Mouse (Mus musculus) kidney, adult 8-10 months (tissue): Measurements from ENCODE around the gene Rps28.
"Not testable (repeated sequence)": the region's sequence is repeated elsewhere in the genome, so short reads cannot be mapped to it uniquely, and the experiment has no call there.

ENCODE experiments used
- DNase-seq, 2 experiments: peaks; one replicate each; pipeline ENCODE4 v3.0.0; 2022

Rps28 gene

GRCm38 (mm10) chr17:33824084-33824996 lies at the start of gene Rps28, which contains the start of gene Ndufa7:
Gene Rps28 (minus strand): TSS chr17:33824562.
Gene Ndufa7 (plus strand): TSS chr17:33824572.
- peak; percentile 97 to 99 for DNase-seq

DNA sequence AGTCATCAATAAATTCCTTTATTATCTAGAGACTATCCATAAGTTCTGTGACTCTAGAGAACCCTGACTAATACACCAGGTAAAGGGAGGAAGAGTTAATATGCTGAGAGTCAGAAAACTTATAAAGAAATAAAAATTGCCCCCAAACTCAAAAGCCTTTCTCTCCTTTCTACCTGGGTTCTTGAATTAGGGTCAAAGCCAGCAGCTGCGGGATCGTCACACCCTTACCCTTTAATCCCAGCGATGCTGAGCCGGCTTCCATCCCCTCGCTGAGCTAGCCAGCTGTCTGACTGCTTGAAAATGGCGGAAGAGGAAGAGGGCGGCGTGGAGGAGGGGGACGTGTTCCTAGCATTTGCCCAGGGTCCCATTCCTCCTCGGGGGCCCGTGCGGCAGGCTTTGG lies 49.2 kb upstream of the Rps28 start, which contains the start of gene Gm7029:
Gene Gm7029 (plus strand): TSS at position 301 of the 400 bp plus-strand sequence.
- not testable (repeated sequence) for DNase-seq

DNA sequence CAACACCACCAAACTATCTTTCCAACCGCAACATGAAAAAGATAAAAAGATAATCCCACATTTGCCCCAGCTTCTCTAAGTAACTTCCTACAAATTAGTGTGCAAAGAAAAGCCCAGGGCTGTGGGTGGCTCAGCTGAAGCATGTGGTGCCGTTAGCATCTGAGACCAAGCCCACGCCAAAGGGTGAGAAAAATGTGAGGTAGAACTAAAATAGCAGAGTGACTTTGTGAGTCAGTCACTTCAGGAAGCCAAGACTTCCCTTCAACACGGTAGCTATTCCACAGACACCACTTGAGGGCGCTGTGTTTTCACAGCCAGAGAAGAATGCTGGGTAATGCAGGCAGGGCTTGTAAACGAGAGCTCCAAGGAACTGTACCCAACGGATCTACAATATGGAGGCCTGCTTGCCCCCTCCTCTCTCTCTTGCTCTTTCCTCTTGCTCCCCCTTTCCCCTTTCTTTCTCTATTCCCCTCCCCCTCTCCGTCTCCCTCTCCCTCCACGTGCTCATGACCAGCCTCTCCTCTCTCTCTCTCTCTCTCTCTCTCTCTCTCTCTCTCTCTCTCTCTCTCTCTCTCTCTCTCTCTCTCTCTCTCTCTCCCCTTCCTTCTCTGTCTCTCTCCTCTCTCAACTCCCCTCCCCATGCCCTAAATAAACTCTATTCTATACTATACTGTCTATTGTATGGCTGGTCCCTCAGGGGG lies 41.1 kb upstream of the Rps28 start:
- DNase-seq, result peak; percentile 43 to 62

DNA sequence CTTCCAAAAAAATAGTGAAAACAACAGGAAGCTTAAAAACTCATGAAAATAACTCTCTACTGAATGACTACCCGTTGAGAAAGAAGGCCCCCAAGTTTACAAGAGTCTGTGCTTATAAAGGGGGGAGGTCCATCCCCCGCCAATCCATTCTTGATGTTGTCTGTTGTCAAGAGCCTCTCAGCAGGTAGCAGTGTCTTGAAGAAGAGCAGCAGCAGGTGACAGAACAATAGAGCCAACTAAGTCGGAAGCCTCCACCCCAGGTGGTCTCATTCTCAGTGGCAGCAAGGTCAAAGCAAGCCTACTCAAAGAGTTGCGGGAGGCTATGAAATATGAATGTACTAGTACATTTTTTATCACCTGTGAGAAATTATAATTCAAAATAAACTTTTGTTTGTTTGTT lies 33.5 kb upstream of the Rps28 start:
- DNase-seq, result no peak

DNA sequence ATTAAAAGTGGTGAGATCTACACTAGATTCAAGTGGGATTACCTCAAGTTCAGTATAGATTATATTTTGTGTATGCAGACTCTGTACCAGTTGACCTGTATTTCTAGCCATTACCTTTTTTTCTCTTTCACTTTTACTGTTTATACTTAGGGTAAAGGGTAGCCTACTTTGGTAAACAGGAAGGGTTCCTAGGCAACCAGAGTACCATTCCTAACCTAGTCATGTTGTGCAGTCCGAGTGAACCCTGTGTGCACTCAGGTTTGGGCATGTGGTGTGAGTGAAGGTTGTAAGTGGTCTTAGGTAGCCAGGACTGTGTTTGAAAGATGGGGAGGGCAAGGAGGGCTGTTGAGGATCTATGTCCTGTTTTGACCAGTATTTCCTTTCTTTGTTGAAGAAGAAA lies 27.0 kb upstream of the Rps28 start:
- no peak for DNase-seq

GRCm38 (mm10) chr17:33848139-33848538 lies 23.8 kb upstream of the Rps28 start:
- DNase-seq, result no peak

GRCm38 (mm10) chr17:33844196-33844595 lies 19.8 kb upstream of the Rps28 start:
- DNase-seq, result no peak

- peak; percentile 93 for DNase-seq
Measured at GRCm38 (mm10) chr17:33842966-33843795, 18.8 kb upstream of the Rps28 start, which contains the start of gene Cd320. Gene Cd320 (plus strand): TSS chr17:33843091.

DNA sequence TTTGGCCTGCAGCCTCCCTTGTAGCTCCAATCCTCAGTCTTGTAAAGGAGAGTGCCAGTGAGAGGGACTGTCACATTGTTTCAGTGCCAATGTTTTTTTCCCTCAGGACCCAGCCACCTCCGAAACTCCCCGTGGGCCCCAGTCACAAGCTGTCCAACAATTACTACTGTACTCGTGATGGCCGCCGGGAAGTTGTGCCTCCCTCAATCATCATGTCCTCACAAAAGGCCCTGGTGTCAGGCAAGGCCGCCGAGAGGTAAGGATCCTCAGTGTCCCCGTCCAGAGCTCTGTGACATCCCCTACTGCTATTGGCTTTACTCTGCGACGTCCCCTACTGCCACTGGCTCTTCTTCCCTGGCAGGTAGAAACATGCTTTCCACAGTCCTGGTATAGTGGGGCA lies 5.2 kb upstream of the Rps28 start:
- no peak for DNase-seq

GRCm38 (mm10) chr17:33828892-33829291 lies 4.5 kb upstream of the Rps28 start:
- DNase-seq, result peak; percentile 91 to 93

DNA sequence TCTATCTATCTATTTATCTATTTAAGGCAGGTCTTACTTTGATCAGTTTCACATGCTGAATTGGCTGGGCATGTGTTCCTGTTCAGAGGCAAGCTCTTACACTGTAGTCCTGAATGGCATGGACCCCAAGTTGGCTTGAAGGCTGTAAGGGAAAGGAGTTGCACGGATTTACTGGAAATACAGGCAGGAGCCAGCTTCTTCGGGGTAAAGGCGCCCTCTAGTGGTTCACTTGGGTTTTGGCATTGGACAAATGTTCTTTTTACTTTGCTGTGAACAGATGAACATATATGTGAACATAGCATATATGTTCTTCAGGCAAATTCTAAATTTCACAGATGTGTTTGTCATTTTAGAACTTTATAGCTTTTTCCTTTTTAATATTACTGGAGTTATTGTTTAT lies 2.5 kb upstream of the Rps28 start:
- DNase-seq, result peak; percentile 64 to 77

GRCm38 (mm10) chr17:33825462-33825861 lies 1.1 kb upstream of the Rps28 start:
- DNase-seq, result no peak

GRCm38 (mm10) chr17:33824997-33825330 lies 602 bp upstream of the Rps28 start:
- DNase-seq, result not testable (repeated sequence)

DNA sequence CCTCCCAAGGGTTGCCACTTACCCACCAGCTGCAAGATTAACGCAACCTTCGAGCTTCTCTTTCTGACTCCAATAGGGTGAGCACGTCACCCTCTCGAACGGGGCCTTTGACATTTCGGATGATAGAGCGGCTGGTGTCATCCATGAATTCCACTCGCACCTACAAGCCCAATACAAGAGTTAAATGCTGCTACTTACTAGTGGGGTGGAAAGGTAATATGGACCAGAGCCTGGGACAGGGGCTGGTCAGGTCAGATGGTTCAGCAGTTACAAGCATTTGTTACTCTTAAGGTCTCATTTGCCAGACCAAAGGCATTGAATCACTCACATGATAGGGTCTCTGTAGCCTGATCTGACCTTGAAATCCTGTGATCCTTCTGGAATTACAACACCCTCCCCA lies 1.2 kb downstream of the Rps28 start:
- not testable (repeated sequence) for DNase-seq

- no peak for DNase-seq
Measured at GRCm38 (mm10) chr17:33822436-33822959, 1.9 kb downstream of the Rps28 start.

DNA sequence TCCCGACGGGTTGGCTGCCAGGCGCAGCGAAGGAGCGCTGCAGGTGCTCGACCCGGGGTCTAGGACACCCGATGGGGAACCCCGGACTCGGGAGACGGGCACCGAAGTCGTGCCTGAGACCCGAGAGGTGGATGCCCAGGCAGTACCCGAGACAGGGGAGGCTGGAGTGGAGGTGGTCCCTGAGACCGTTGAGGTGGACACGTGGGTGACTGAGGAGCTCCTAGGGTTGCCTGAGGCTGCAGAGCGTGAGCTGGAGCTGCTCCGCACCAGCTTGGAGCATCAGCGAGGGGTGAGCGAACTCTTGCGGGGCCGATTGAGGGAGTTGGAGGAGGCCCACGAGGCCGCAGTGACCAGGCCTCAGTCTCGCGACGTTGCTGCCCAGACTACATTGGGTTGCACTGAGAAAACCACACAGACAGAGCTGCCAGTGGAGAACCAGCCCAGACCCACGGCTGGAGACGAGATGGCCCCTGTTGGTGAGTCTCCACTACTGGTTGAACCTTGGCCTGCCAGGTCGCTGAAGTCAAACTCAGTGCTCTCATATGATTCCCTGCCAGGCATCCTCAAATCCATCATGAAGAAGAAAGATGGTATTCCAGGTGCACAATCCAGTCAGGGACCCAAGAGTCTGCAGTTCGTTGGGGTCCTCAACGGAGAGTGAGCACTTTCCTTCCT lies 6.3 kb downstream of the Rps28 start:
- no peak for DNase-seq

GRCm38 (mm10) chr17:33817184-33817968 lies 7.0 kb downstream of the Rps28 start:
- DNase-seq, result peak; percentile 84 to 90

GRCm38 (mm10) chr17:33816612-33817011 lies 7.8 kb downstream of the Rps28 start:
- no peak for DNase-seq

- no peak for DNase-seq
Measured at GRCm38 (mm10) chr17:33815399-33815798, 9.0 kb downstream of the Rps28 start.

DNA sequence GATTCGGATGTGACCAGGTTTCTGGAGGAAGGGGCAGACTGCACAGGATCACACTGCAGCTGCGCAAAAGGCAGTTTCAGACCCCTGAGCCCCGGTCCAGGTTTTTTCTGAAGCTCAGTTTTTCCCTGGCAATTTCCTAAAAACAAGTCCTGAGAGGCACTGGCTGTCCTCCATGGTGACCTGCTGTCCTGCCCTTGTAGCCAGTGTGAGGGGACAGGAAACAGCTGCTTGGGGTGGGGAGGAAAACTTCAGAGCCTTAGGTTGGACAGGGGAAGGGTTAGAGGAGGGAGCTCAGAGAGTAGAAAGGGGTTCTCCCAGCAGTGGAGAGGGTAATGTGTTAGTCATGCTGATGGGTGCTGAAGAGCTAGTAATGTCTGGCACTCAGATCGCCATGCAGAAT lies 11.4 kb downstream of the Rps28 start:
- DNase-seq, result peak; percentile 51 to 52

- DNase-seq, result no peak
Measured at GRCm38 (mm10) chr17:33812475-33812874, 11.9 kb downstream of the Rps28 start.
